Mouse (Mus musculus) retina, postnatal 7 days (tissue): ENCODE data around the gene Pip4k2a.

ENCODE experiments used
- DNase-seq: peaks from one replicate; pipeline ENCODE4 v3.0.0-alpha.2; 2012; ENCODE audit warnings: low read depth, low spot score

Gene Pip4k2a

DNA sequence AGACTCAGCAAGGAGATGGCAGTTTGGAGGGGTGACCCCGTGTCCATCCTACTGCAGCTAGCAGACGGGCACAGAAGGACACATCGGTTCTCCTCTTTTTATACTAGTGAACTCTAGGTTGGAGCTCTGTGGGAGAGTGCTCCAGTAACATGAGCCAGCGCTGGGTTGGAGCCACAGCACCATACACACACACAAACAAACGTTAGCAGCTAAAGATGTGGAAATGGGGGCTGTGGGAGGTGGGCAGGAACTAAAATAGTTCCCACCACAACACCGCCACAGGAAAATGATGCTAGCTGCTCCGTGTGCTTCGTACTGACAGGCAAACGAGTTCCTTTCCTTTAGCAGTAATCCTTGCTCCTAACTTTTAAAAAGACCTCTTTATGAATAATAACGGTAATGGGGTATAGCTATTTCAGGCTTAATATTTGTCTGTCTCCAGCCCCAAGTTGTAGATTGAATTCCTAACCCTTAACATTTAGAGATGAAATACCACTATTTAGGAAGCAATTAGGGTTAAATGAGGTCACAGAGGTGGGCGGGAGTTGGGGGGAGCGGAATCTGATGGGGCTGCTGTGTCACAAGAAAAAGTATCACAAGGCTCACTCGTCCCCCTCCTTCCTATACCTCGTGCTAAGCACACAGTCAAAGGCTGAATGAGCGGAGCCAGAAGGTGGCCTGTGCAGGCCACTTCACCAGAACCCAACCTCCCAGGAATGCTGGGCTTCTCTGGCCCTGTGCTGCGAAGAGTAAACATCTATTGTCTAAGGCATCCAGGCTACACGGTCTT, 73.9 kb downstream of the Pip4k2a start:
- no peak for DNase-seq

DNA sequence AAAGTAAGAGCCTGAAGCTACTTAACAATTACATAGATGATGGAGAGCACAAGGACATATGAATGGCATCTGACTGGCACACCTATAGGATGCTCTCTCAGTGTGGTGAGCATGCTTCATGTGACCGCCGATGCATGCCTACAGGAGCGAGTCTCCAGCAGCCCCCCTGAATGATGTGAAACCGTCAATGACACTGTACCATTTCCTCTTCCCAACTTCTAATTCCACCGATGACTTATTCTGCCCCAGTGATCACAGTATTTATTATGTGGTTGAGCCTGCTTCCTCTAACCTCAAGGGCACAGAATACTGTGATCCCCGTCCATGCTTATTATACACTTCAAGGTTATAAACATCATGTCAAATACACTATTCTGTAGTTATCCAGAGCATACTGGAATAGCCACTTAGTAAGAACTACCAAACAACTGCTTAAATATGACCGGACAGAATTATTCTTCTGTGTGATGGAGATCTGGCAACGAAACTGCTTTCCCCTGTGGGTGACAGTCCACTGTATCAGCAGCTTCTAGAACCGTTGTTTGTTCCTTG, 74.8 kb downstream of the Pip4k2a start:
- DNase-seq, result no peak

DNA sequence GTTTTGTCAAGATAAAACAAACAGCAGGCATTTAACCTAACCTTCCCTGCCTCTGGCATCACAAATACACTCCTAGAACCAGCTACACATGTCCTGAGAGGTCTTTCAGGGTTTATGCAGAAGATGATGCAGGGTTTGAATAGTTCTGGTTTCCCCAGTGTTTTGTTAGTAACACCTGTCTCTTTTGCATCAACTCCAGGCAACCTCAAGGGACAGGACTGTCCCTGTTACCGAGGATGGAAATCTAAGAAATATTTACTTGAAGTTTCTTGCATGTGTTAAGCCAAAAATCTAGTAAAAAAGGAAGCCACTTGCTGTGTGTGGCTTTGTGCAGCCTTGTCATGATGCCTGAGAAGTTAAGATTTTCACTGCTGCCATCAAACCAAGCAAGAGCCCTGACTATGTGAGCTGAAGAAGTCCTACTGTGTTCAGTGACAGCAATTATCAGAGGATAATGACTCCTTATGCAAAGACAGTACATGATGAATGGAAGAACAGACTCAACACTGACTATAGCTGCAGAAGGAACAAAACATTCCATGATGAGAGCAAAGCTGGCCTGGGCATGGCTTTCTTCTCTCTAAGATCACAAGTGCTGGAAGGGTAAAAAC, 76.3 kb downstream of the Pip4k2a start:
- DNase-seq, result no peak

DNA sequence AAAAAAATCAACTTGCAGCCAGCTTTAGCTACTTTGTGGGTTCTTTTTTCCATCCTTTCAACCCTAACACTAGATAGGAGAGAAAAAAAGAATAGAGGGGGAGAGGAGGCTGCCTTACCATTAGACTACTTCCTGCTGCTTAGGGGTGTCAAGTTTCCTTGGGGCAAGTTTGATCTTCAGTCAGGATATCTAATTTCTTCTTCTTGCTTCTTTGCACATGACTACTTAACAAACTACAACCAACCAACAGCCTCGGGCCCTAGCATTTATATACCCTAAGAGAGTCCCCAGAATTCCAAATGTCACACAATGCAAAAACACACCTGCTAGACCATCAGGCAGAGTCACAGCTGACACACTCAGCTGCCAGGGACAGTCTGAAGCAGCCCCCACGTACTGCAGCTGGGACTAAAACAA, 77.5 kb downstream of the Pip4k2a start:
- no peak for DNase-seq

DNA sequence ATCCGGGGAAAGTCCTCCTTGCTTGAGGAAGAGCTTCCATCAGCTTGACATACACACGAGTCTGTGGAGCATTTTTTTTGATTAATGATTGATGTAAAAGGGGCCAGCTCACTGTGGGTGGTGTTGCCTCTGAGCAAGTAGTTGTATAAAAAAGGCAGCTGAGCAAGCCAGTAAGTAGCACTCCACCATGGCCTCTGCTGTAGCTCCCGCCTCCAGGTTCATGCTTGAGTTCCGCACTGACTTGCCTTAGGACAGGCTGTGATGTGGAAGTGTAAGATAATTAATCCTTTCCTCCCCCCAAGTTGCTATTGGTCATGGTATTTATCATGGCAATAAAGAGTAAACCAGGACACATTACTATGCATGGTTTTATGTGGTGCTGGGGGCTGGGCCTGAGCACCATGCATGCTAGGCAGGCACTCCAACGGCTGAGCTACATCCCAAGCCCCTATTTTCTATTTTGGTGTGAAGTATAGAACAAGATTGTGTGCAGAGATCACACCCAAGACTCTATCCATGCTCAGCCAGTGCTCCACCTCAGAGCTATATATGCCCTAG, 78.0 kb downstream of the Pip4k2a start:
- DNase-seq, result no peak

DNA sequence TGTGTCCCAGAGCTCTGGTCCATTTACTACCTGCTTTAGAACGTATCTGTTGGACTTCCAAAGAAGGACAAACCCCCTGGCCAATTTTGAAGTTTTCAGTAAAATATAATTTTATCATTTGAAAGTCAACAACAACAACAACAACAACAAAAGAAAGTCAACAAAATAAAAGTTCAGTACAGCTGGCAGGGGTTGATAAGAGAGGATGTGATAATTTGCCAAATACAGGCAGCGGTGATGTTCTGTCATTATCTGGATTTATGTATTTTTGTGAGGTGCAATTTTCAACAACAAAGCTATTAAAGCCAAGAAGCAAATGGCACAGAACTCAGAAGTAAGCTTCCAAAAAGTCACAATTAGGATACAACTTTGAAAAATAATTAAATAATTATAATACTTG, 80.1 kb downstream of the Pip4k2a start:
- DNase-seq, result no peak

DNA sequence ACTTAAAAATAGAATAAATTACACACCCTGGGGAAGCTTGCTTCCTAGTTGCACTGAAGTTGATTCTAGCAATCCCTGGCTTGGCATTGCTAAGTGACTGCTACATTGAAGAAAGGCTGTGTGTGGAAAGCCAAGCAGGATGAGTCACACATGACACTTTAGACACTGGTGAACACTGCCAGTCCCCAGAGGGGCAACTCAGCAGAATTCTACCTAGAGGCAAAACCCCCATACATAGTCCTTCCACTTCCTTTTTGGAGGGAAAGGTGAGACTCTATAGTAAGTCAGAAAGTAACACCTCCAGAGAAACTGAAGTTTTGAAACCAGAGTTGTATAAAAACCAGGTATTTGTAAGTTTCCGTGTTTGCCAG, 80.6 kb downstream of the Pip4k2a start:
- DNase-seq, result no peak

DNA sequence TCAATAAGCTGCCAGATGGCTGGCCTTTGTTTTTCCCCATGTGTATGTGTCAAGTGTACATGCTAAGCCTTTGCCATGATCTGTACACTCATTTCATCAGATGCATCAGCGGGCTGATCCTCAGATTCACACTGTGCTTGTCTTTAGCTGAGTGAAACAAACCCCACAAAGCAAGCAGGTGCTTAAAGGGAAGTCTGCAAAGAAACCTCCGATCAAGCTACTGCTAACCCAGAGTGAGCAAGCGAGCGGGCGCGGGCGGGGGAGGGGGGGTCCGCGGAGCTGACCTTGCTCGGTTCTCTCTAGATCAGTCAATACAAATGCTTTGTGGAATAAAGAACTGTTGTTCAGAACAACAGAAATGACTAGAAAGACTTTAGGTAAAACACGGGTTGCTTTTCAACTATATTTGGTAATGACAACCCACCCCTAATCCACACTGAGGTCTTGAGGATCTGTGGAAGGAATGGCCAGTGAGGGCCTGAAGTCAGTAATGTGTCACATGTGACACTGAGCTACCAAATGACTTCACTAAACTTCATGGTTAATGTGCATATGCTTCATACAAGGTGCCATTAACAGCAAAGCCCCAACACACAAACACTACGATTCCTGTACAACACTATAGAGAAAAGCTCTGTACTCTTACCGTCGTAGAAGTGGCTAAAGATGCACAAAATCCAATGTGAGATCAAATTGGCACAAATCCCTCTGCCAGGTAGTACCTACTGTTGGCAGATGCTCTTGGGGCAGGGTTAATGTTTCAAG, 81.1 kb downstream of the Pip4k2a start:
- DNase-seq, result no peak

DNA sequence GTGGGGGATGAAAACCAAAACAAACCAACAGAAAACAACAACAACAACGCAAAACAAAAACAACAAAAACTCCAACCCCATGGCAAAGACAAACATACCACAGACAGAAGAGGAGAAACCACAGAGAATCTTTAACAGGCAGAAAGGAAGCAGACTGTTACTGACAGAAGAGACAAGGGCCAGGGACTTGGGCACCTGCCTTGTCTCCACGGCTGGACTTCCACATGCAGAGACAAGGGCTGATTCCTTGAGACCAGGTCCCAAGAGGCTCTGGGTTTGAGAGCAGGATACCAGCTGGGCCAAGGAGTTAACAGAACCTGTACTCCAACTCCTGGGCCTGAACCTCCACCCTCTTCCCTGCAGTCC, 81.9 kb downstream of the Pip4k2a start:
- no peak for DNase-seq

DNA sequence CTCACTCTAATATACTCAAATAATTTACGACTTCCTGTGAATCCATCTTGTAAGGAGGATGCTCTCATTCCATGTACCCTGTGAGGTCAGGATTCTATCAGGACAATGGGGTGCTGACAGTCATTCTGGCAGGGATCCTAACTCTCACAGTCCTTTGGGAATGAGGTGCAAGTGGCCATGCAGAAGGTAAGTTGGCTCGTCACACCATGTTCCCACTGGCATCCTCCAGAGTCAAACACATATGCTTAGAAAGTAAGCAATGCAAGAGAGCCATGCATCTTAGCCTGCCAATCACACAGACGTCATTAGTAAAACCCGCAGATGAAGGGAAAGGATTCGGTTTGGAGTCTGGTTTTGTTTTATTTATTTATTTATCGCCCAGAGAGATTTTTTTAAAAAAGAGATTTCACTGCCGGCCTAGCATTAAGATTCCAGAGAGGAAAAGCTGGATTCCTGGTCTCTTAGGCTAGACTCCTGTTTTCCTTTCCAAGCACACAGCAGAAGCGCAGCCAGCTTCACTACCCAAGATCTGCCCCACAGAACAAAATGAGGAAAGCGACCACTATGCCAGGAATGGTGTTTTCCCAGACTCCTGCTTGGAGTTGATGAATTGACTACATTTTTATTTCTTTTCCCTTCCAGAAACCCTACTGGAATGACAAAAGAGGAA, 82.4 kb downstream of the Pip4k2a start:
- DNase-seq, result no peak

DNA sequence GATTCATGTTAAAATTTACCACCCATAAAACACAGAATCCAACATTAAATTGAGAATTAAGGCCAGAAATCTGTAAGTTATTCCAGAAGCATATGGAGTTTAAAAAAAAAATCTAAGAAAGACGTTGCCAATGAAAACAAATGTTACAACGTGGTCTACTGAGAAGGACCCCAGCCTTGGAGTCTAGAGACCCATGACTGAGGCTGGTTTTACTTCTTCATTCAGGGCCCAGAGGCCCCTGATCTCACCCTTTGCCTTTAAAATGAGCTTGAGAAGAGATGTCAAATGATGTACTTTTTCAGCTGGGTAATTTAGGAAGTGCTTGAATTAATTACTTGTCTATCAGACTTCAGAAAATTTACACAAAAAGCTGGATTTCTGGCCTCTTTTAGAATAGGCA, 83.2 kb downstream of the Pip4k2a start:
- DNase-seq, result no peak

DNA sequence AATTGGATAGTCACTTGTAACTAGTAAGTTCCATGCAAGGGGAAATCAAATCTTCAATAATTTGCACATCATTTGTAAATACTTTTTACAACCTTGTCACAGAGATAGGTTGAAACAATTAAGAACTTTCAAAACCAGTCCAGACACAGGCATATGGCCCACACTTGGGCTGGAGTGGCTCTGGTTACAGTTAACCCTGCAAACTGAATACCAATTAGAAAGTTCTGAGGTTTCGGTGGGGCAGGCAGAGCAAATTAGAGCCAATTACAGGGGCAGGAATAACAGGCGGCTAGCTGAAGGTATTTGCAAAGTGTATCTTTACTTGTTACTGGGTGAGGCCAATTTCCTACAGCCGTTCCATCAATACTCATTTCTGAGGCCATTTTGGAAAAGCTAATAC, 84.3 kb downstream of the Pip4k2a start:
- DNase-seq, result no peak

DNA sequence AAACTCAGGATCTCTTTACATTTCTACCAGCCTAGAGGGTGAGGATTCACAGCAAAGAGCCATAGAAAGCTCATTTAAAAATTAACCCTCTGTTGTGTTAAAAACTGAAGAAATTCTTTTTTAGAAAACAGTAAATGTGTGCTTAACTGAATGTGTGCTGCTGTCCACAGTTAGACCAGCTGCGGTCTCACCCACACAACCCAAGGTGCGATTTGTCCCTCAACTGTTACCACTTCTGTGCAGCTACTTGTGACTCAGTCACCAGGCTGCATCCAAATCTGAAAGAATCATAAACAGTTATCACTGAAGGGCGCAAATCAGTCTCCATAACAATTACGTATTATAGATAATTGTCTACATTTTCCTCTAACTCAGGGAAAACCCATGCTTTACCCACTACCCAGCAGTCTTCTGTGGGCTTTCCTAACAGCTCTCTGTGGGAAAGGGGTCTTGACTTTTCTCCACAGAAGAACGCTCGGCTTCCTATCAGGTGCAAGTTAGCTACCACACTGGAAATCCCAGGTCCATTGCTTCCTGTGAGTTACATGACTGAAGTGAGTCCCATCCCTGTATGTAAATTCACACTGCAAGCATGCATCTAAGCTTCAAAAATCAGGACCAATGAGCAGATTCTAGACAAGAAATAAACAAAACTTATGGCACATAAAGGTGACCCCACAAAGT, 86.5 kb downstream of the Pip4k2a start:
- DNase-seq, result no peak

DNA sequence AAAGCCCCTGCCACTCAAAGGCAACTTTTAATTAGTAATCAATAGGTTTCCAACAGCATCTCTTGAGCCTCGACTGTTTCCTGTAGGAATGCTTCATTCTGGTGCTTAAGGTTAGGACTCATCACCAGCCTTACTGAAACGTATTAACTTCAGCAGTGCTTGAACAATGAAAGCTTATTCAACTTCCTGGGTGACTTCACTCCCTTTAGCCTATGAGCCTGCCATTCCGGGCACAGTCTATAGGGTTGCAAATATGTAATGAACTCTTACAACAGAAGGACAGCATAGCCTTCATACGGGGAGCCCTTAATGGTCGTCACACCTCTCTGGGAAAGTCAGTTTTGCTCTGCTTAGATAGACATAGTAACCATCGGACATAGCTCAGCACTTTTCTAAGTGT, 87.7 kb downstream of the Pip4k2a start:
- DNase-seq, result no peak

DNA sequence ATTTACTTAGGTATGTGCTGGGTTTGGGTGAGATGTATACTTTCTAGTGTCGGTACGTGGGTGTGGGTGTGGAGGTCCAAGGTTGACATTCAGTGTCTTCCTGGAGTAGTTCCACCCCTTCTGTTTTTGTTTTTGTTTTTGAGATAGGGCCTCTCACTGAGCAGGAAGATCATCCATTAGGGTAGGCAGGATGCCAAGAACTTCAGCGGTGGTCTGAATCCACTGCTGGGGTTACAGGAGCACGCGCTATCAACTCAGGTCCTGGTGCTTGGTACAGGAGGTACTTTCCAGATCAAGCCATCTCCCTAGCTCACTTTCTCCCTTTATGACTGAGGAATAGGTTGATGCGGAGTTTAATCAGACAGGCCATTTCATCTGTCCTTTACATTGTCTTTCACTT, 88.2 kb downstream of the Pip4k2a start:
- DNase-seq, result no peak

DNA sequence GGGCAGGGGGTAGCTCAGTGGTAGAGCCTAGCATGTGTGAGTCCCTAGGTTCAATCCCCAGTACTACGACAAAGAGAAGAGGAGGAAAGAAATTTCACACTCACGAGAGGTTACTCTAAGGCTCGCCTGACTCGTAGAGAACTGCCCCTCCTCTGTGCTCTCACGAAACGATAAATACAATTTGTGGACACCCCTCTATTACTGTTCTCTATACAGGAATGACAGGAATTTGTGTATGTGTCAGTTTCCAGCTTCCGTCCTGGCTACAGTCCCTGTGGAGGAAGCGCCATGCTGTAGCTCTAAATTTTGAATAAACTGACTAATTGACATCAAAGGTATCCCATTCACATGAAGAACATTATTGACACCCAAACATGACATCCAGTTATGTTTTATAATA, 90.7 kb downstream of the Pip4k2a start:
- no peak for DNase-seq

DNA sequence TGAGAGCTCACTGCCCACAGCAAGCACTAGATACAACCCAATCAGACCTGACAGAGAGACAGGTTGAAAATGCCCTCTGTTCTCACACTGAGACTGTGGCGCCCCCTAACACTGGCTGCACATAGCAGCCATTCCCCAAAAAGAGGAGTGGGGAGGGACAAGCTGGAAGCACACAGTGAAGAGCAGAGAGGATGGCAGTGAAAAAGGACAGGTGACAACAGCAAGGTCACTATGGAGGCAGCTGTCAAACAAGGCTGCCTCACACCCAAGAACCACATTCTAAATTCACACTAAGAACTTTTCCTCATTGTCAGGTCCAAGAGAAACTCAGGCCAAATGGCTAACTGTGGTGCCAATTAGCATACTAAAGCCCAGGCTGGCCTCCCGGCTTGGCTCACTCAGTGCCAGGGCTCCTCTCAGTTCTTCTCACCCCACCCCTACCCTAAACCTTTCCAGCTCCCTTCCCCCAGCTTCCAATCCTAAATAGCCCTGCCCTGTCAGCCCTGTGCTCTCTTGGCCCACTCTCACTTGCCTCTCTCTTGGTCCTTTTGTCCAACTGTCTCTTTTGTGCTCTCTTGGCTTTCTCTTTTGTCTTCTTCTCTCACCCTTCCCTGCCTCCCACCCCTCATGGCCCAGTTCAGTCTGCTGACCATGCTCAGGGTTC, 91.4 kb downstream of the Pip4k2a start:
- DNase-seq, result no peak

DNA sequence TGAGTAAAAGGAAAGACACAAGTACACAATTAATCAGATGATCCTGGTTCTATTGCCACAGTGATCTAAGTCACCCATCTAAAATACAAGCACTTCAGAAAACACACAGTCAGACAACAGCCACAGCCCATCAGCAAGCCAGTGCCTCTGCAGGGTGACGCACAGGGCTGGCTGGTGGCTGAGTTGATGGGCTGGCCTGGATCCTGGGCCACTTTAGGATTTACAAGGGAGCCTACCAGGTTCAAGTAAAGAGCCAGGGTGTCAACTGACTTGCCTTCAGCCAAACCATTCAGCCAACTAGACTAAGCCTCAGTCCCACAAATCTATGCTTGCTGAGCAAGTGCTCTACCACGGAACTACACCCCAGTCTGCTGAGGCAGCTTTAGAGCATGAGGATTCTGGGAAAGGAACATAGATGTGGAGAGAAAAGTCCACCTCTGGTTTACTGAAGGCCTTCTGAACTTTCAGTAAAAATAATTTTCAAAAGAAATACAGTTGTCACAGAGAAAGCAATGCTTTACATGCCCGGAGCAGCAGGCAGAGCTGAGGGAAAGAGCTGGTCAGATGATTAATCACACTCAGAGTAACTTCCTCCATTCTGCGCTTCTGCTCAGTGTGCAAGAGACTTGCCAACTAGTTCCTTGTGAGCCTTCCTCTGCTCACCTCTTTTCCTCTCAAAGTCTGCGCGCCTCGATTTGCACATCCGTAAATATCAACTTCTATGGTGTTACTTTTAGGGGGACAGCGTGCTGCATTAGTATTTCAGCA, 94.4 kb downstream of the Pip4k2a start:
- DNase-seq, result no peak

DNA sequence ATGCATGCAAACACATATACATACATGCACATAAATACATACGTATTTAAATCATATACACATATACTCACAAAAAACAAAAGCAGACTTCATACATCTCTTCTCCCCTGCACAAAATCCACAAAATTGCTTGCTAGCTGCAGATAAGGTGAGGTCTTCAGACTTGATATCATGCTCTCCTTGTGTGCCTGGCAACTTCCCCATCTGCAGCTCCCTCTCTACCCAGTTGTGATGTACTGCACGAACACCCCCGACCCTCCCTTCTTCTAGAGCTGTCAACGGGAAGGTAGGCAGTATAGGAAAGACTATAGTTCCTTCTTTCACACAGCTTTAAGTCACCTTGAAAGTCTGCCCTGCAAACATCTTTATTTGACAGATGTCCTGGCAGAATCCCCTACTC, 96.8 kb downstream of the Pip4k2a start:
- no peak for DNase-seq

DNA sequence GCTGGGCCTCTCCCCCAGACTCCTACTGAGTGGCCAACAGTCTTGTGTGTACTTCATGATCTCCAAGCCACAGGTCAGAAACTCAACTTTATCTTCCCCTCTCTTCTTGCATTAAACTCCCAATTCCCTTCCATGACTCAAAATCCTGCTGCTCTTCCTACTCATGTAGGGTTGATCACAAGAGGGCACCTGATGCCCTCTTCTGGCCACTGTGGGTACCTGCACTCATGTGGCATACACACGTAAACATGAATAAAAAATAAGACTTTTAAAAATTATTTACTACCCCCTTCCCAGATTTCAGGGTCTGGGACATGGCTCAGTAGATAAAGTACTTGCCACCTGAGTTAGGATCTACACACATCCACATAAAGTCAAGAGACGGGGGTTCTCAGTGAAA, 97.3 kb downstream of the Pip4k2a start:
- no peak for DNase-seq
